ENCODE assay signal across 21 mouse cellular contexts in the genomic region with DNA sequence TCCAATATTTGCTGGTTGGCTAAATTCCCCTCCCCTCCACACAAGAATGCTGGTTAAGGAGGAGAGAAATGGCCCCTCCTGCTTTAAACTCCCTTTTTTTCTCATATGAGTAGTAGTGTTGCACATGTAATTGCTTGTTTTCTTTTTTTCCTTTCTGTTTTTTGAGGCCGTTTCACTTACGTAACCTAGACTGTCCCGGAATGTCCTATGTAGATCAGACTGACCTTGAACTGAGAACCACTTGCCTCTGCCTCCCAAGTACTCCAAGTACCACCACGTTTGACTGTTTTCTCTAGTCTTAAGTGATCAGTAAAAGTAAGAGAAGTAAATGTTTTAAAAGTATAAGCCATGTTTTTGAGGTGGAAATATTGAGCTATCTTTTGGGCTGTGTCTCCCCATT. TPM values are rescaled to one million over a fixed set of nuclear protein-coding genes. Genes with fewer than 3 reads are reported as not detected.
DNase-seq lines count a peak whose midpoint lies in the region; ATAC-seq and TF ChIP-seq lines count a peak whose summit lies in the region.
"Had no signal": no experiment of that assay in that cellular context is flagged by ENCODE, and none has a peak within 500 bp of the region (broad histone marks: within the 10 kb centered on the region; RNA-seq: fewer than 3 reads in every experiment).

No protein-coding gene starts in this region.

- H3K4me1 ChIP-seq in liver, adult 2 months (ENCODE audit: control insufficient read depth, insufficient read depth, low read length): peaks cover 11% of the 10 kb centered on the region
- no peaks in the 10 kb centered on the region for H3K4me1 ChIP-seq in liver, embryonic 12.5 days
- H3K4me1 ChIP-seq: embryonic facial prominence, embryonic 15.5 days; forebrain, embryonic 10.5 days; hindbrain, embryonic 10.5 days had no signal

- intact Hi-C loops in gastrocnemius, adult 2 months (cut with DNase I): no loop called here
- intact Hi-C loops in gastrocnemius, postnatal 14 days (cut with DNase I; ENCODE audit: low total_unique reads): no loop called here

- no peaks in the 10 kb centered on the region for H3K9me3 ChIP-seq in liver, embryonic 12.5 days (replicated peaks)
- H3K9me3 ChIP-seq: embryonic facial prominence, embryonic 15.5 days; forebrain, embryonic 10.5 days; G1E; hindbrain, embryonic 10.5 days had no signal

- DNase-seq in gastrocnemius, adult 2 months: no peak
- no peak for DNase-seq in gastrocnemius, postnatal 14 days
- peak; percentile 68 for DNase-seq in liver, adult 2 months (ENCODE audit: extremely low read depth, low read depth, low spot score)
- DNase-seq in ES-CJ7 (ENCODE audit: low read depth, low spot score) (peak; percentile 56), ZHBTc4 (ENCODE audit: low read depth, low spot score) (peak; percentile 38)
- no peak for DNase-seq in spleen, postnatal 36 days (ENCODE audit: low spot score in 2 of 2)
- DNase-seq: adrenal gland, postnatal 14 days; cerebellum, adult 8-10 months; cerebellum, postnatal 14 days; embryo, embryonic 11 days; heart, adult 2 months had no signal

- H3K9ac ChIP-seq in liver, adult 2 months (ENCODE audit: low read depth, low read length): no peak overlapping the region
- no peak overlapping the region for H3K9ac ChIP-seq in liver, embryonic 12.5 days
- H3K9ac ChIP-seq: embryonic facial prominence, embryonic 15.5 days; hindbrain, embryonic 14.5 days had no signal

- TF ChIP-seq POLR2A in liver, adult 2 months (IDR thresholded peaks at IDR 0.05; ENCODE audit: extremely low read depth, insufficient read depth, low read length): no peak

- no peak for TF ChIP-seq CTCF in gastrocnemius, adult 2 months (IDR thresholded peaks at IDR 0.05)
- TF ChIP-seq CTCF in liver, adult 2 months (IDR thresholded peaks at IDR 0.05; ENCODE audit: low read depth, low read length): no peak

- H3K36me3 ChIP-seq in liver, adult 2 months (ENCODE audit: control insufficient read depth, insufficient read depth, low read length): peaks cover 39% of the 10 kb centered on the region
- H3K36me3 ChIP-seq in liver, embryonic 12.5 days: peaks cover 81% of the 10 kb centered on the region

- peak overlapping the region; percentile 71 for H3K27ac ChIP-seq in gastrocnemius, adult 2 months
- peak overlapping the region; percentile 19; the same call in 1 of the 2 replicates for H3K27ac ChIP-seq in liver, adult 2 months (replicated peaks; ENCODE audit: insufficient read depth, low read depth, low read length)
- H3K27ac ChIP-seq in liver, embryonic 12.5 days: no peak overlapping the region
- H3K27ac ChIP-seq: embryonic facial prominence, embryonic 15.5 days; forebrain, embryonic 10.5 days; heart, adult 2 months; hindbrain, embryonic 10.5 days; hindbrain, embryonic 14.5 days had no signal

- H3K27me3 ChIP-seq in liver, adult 2 months (ENCODE audit: control insufficient read depth, insufficient read depth, low read length): no peaks in the 10 kb centered on the region
- no peaks in the 10 kb centered on the region for H3K27me3 ChIP-seq in liver, embryonic 12.5 days (replicated peaks)
- H3K27me3 ChIP-seq: embryonic facial prominence, embryonic 15.5 days had no signal

- H3K79me2 ChIP-seq in liver, adult 2 months (ENCODE audit: control insufficient read depth, insufficient read depth, low read length): peaks cover 16% of the 10 kb centered on the region; the same call in 1 of the 2 replicates

- no peak overlapping the region for H3K4me3 ChIP-seq in gastrocnemius, adult 2 months
- H3K4me3 ChIP-seq in liver, adult 2 months (ENCODE audit: insufficient read depth, low read depth, low read length): no peak overlapping the region
- no peak overlapping the region for H3K4me3 ChIP-seq in liver, embryonic 12.5 days
- H3K4me3 ChIP-seq: embryonic facial prominence, embryonic 15.5 days; erythroblast, embryonic 14.5 days; forebrain, embryonic 10.5 days; heart, adult 2 months; hindbrain, embryonic 10.5 days had no signal

- 43% methylated on average over 4 of the region's 4 CpGs for WGBS in liver, adult 2 months
- 88% methylated on average over 4 of the region's 4 CpGs for WGBS in liver, embryonic 12.5 days (ENCODE audit: insufficient replicate concordance)

- H3K4me2 ChIP-seq in liver, embryonic 12.5 days: no peak overlapping the region
- H3K4me2 ChIP-seq: embryonic facial prominence, embryonic 15.5 days; heart, embryonic 11.5 days; hindbrain, embryonic 14.5 days had no signal

- ATAC-seq in liver, embryonic 12.5 days: no peak
- ATAC-seq: forebrain, embryonic 14.5 days; intestine, embryonic 16.5 days had no signal

RNA-seq across cellular contexts. Expression of gene Otud4, which starts 14.3 kb away (rescaled TPM):
- total RNA-seq in gastrocnemius, adult 2 months (2021): 10 to 100 TPM; 40.6 to 53.3 TPM
- total RNA-seq in gastrocnemius, postnatal 14 days (2021): 10 to 100 TPM; 46.7 to 49.3 TPM
- total RNA-seq in liver, adult 2 months (2014; rRNA removed): 19.2 and 20.2 TPM in 2 replicates
- polyA plus RNA-seq in liver, adult 2 months (2012; rRNA removed): 8.6 and 9.4 TPM in 2 replicates
- polyA plus RNA-seq in liver, embryonic 12.5 days (2016; fragmentation: Nextera tagmentation; extraction: Ambion mirVana): 17.2 and 17.7 TPM in 2 replicates

RNA-seq across cellular contexts. Expression of gene Abce1, which starts 57.8 kb away (rescaled TPM):
- 10 to 100 TPM; 48.6 to 52.0 TPM for total RNA-seq in gastrocnemius, adult 2 months (2021)
- total RNA-seq in gastrocnemius, postnatal 14 days (2021): 10 to 100 TPM; 43.0 to 48.6 TPM
- 65.8 and 68.6 TPM in 2 replicates for total RNA-seq in liver, adult 2 months (2014; rRNA removed)
- 9.9 and 10.3 TPM in 2 replicates for polyA plus RNA-seq in liver, adult 2 months (2012; rRNA removed)
- polyA plus RNA-seq in liver, embryonic 12.5 days (2016; fragmentation: Nextera tagmentation; extraction: Ambion mirVana): 119 and 124 TPM in 2 replicates

RNA-seq across cellular contexts. Expression of gene Anapc10, which starts 57.9 kb away (rescaled TPM):
- 1 to 10 TPM; 3.6 to 6.2 TPM for total RNA-seq in gastrocnemius, adult 2 months (2021)
- total RNA-seq in gastrocnemius, postnatal 14 days (2021): 1 to 10 TPM; 3.7 to 4.4 TPM
- 1.4 and 1.9 TPM in 2 replicates for total RNA-seq in liver, adult 2 months (2014; rRNA removed)
- 0.35 and 0.55 TPM in 2 replicates for polyA plus RNA-seq in liver, adult 2 months (2012; rRNA removed)
- polyA plus RNA-seq in liver, embryonic 12.5 days (2016; fragmentation: Nextera tagmentation; extraction: Ambion mirVana): 22.1 and 22.8 TPM in 2 replicates
- polyA plus RNA-seq: erythroblast, embryonic 14.5 days had no signal

Comparison
In these comparisons a context has a peak if more than half of its experiments do, and no peak if none do; other contexts are left out.
1. DNase-seq: peak in liver, adult 2 months (single experiment), ES-CJ7 (single experiment) and ZHBTc4 (single experiment); none in gastrocnemius, adult 2 months (single experiment), gastrocnemius, postnatal 14 days (single experiment) and spleen, postnatal 36 days (0 of 2).